ENCODE assay signal across 8 mouse cellular contexts in the genomic region with DNA sequence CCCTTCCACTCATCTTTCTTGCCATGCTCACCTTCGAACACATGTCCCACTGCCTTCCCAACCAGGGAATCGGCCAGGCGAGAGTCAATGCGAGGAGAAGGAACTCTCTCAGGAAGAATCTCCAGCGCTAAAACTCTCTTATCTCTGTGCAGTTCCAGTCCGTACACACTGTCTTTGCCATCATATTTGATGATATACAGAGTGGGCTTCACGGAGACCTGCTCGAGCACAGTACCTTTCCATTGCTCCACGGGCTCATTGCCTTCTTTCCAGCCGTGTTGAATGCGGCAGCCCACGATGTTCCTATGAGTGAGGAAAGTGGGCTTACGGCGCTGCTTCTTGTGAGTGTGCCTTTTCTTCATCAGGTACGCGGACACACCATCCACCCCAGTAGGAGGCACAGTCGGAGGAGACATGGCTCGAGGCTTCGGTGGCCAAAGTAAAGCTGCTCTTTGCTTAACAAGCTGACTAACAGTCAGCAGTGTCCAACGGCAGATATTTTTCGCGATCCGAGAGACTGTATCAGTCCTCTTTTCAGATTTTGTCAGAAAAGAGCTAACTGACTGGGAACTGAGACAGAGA. TPM values are rescaled to one million over a fixed set of nuclear protein-coding genes. Genes with fewer than 3 reads are reported as not detected.
A peak's percentile ranks its signal among the peaks of the same experiment; 100 is the strongest.
DNase-seq lines count a peak whose midpoint lies in the region; ATAC-seq and TF ChIP-seq lines count a peak whose summit lies in the region.

No protein-coding gene starts in this region.

- 22% methylated on average over 23 of the region's 23 CpGs for WGBS in spleen, adult 2 months
- 26% methylated on average over 23 of the region's 23 CpGs for WGBS in midbrain, embryonic 14.5 days

- TF ChIP-seq POLR2A in spleen, adult 2 months (IDR thresholded peaks at IDR 0.05; ENCODE audit: low read depth, low read length), result no peak

- no peak for TF ChIP-seq CTCF in spleen, adult 2 months (IDR thresholded peaks at IDR 0.05; ENCODE audit: extremely low read depth, insufficient read depth, insufficient read length, insufficient replicate concordance)

- no peaks in the 10 kb centered on the region for H3K9me3 ChIP-seq in midbrain, embryonic 14.5 days (ENCODE audit: control insufficient read depth, low read length)

- H3K4me3 ChIP-seq in spleen, adult 2 months (ENCODE audit: extremely low read depth, insufficient read depth, insufficient read length), result peak overlapping the region; percentile 51
- peak overlapping the region; percentile 46 for H3K4me3 ChIP-seq in midbrain, embryonic 14.5 days (replicated peaks; ENCODE audit: low read depth, low read length)

- H3K4me2 ChIP-seq in midbrain, embryonic 14.5 days (ENCODE audit: low read length), result peak overlapping the region; percentile 61

- H3K36me3 ChIP-seq in spleen, adult 2 months (ENCODE audit: control insufficient read depth, insufficient read depth, low read length), result no peaks in the 10 kb centered on the region
- H3K36me3 ChIP-seq in midbrain, embryonic 14.5 days (ENCODE audit: control insufficient read depth, insufficient read depth, low read length), result no peaks in the 10 kb centered on the region

- ATAC-seq in granulocyte monocyte progenitor cell, adult 5-6 weeks (replicated peaks; ENCODE audit: poor library complexity, severe bottlenecking), result peak; percentile 43
- ATAC-seq in midbrain, embryonic 14.5 days (ENCODE audit: low FRiP score, low TSS enrichment), result peak; percentile 38; the same call in 1 of the 2 replicates
- no peak for ATAC-seq in erythroid progenitor cell, adult 5-6 weeks (replicated peaks; ENCODE audit: low FRiP score, poor library complexity, severe bottlenecking)

- no peaks in the 10 kb centered on the region for H3K4me1 ChIP-seq in spleen, adult 2 months (ENCODE audit: control insufficient read depth, insufficient read depth, insufficient read length)
- no peaks in the 10 kb centered on the region for H3K4me1 ChIP-seq in midbrain, embryonic 14.5 days (ENCODE audit: control insufficient read depth, insufficient read depth, low read length)

- H3K27me3 ChIP-seq in spleen, adult 2 months (ENCODE audit: control insufficient read depth, insufficient read depth, low read length), result no peaks in the 10 kb centered on the region
- H3K27me3 ChIP-seq in midbrain, embryonic 14.5 days (ENCODE audit: control insufficient read depth, insufficient read depth, low read length), result no peaks in the 10 kb centered on the region

- no peak overlapping the region for H3K27ac ChIP-seq in spleen, adult 2 months (ENCODE audit: insufficient read depth, low read length)
- peak overlapping the region; percentile 78 for H3K27ac ChIP-seq in midbrain, embryonic 14.5 days (replicated peaks; ENCODE audit: low read depth, low read length)

- H3K9ac ChIP-seq in midbrain, embryonic 14.5 days (replicated peaks; ENCODE audit: low read length), result peak overlapping the region; percentile 45

- DNase-seq in cerebellum, postnatal 36 days, result peak; percentile 19 to 37
- no peak for DNase-seq in cerebellum, adult 18-20 months
- DNase-seq in spleen, adult 2 months (ENCODE audit: low read depth in 1 of 2, low spot score in 2 of 2), result no peak
- DNase-seq in spleen, adult 12 weeks (ENCODE audit: low spot score), result no peak
- DNase-seq in kidney, postnatal 14 days, result peak; percentile 10
- no peak for DNase-seq in midbrain, embryonic 14.5 days

RNA-seq across cellular contexts. Expression of a gene that starts 0.6 kb away (rescaled TPM):
- polyA plus RNA-seq in spleen, adult 2 months (2012; rRNA removed), result 0.11 and 0.14 TPM in 2 replicates
- 0.19 and 0.32 TPM in 2 replicates for total RNA-seq in granulocyte monocyte progenitor cell, adult 5-6 weeks (2014; fragmentation: Nextera tagmentation)
- total RNA-seq in granulocyte monocyte progenitor cell, adult 5-6 weeks (2017), result 0.10 and 0.26 TPM in 2 replicates
- polyA plus RNA-seq in midbrain, embryonic 14.5 days (2014; fragmentation: Nextera tagmentation; extraction: Ambion mirVana), result 2.9 and 3.4 TPM in 2 replicates
- total RNA-seq in erythroid progenitor cell, adult 5-6 weeks (2015; ENCODE audit: low replicate concordance), result not detected in 2 replicates
- total RNA-seq in erythroid progenitor cell, adult 5-6 weeks (2017; ENCODE audit: low replicate concordance), result 0.13 TPM in 1 of 2 replicates, not detected in the other

Comparison
In these comparisons a context has a peak if more than half of its experiments do, and no peak if none do; other contexts are left out.
1. DNase-seq: peak in cerebellum, postnatal 36 days (2 of 2) and kidney, postnatal 14 days (single experiment); none in cerebellum, adult 18-20 months (0 of 2), spleen, adult 2 months (0 of 2), spleen, adult 12 weeks (single experiment) and midbrain, embryonic 14.5 days (single experiment).